Mouse (Mus musculus): ENCODE measurements around the gene Hspb6. TPM values are rescaled to one million over a fixed set of nuclear protein-coding genes. Genes with fewer than 3 reads are reported as not detected.

The Hspb6 gene
- total RNA-seq, 2 experiments from 2014 or later: 2.6 to 2.9 TPM

DNA sequence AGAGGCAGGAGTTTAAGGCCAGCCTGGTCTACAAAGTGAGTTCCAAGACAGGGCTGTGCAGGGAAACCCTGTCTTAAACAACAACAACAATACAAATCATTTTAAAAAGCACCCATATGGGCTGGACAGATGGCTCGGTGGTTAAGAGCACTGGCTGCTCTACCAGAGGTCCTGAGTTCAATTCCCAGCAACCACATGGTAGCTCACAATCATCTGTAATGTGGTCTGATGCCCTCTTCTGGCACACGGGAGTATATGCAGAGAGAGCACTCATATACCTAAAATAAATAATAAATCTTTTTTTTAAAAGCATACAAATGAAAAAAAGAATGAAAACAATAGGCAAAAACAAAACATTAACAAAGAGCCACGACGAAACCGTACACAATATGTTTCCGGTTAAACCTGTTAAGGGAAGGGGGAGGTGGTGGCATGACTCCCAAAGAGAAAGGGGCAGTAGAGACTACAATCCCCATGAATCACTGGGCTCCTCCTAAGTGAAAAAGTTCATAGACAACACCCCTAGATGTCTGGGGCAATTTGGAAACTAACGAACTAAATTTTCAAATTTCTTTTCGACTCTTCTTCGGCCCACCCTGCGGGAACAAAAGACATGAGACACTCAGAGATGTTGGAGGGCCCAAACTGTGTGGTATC, 405 bp upstream of the Hspb6 start:
- DNase-seq (ENCODE audit: low spot score in 2 of 2): no peak

GRCm38 (mm10) chr7:30553021-30553589, 1.1 kb downstream of the Hspb6 start:
- no peak for DNase-seq (ENCODE audit: low spot score in 2 of 2)

GRCm38 (mm10) chr7:30553810-30554584, 2.0 kb downstream of the Hspb6 start:
- DNase-seq (ENCODE audit: low spot score in 2 of 2): no peak

DNA sequence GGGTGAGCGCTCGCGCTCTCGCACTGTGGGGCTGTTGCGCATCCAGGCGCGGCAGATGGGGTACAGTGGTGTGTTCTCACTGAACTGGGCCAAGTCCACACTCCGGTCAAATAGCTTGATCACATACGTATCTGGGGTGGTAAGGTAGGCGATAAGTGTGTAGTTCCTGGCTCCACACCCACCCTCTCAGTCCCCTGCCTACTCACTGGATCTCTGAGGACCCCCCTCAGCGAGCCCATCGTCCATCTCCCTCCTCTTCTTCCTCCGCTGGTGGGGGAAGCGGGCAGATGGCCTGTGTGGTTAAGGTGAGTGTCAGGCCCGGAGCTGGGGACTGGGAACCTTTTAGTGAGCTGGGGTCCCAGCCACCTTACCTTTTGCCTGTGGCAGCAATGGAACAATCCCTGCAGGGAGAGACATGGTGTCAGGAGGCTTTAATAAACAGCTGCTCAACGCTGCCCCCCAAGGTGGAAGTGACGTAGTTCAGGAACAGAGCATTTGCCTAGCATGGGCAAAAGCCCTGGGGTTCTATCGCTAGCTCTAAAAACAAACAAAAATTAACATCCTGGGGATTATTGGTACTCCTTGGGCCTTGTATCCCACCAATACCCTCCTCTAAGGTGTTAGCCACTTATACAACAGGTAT, 5.0 kb downstream of the Hspb6 start:
- DNase-seq (ENCODE audit: low spot score in 2 of 2): no peak

DNA sequence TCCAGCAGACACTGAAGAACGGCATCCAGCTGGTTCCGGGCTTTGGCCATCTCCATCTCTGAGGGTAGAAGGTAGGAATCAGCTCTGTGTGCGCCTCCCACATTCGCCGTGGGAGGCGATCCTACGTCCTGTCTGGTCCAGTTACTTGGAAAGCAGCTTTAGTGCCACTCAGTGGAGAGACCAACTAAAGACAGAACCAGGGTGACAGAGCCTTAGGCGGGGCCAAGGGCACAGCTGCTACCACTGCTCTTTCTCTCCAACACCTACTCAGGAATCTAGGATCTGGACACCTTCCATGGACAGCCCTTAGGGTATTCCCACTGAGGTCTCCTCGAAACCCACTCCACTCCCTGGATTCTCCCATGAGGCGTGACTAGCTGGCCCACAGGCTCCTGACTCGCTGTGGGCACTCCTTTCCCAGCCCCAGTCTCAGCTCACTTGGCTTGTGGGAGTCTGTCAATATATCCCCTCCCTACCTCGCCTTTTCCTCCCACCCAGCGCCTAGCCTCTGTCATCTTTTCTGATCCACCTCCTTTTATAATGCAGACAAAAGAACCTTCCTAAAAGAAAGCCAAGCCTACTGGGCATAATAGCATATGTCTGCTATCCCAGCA, 6.0 kb downstream of the Hspb6 start:
- DNase-seq (ENCODE audit: low spot score in 2 of 2): no peak

DNA sequence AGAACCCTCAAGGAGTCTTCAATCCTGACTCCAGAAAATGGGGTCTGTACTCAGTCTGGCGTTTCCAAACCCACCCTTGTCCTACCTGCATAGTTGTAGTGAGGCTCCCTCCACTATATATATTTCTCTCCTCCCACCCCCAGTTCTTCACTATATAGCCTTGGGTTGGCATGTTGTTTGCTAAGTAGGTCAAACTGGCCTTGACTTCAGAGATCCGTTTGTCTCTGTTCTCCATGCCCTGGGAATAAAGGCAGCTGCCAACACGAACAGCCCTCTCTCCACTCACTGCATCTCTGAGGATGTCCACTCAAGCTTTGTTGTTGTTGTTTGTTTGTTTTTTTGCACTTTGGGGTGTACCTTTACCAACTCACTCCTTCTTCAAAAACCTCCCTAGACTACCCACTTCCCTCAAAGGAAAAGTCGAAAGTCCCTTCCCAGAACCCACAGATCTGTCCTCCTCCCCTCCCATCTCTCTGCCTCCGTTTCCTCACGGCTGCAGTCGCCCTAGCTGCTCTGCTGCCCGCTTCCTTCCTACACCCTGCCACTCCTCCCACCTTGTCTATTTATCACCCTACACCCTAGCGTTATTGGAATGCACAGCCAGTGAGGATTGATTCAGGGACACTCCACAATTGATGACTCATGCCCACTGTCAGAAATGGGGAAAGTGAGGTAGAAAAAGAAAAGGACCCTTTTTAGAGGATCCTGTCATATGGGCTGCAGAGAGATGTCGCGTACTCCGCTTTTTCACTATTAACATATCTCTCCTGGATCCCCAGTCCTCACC, 6.9 kb downstream of the Hspb6 start:
- no peak for DNase-seq (ENCODE audit: low spot score in 2 of 2)

DNA sequence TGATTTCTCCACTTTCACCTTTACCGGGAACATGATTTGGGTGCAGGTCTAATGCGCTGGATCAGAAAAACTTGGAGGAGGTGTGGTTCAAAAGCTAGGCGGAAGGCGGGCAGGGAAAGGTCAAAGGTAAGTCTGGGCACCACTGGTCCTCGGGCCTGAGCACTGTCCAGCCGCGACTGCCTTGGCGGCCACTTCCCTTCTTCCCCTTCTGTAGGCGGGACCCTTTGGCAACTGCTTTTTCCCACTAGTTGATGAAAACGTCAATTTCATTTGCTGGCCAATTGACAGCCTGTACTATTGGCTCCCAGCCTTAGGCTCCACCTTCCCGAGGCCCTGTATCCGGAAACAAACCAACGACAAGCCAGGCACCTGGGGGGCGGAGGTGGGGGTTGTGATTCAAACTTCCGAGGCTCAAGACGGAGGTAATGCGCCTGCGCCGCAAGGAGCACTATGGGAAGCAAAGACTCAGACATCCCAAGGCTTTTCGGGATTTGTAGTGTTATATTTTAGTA, 7.5 kb downstream of the Hspb6 start, which contains the start of gene Lin37:
TSS of gene Lin37 (minus strand) at position 396 of the 512 bp plus-strand sequence.
- peak; percentile 98 to 100 for DNase-seq (ENCODE audit: low spot score in 2 of 2)

DNA sequence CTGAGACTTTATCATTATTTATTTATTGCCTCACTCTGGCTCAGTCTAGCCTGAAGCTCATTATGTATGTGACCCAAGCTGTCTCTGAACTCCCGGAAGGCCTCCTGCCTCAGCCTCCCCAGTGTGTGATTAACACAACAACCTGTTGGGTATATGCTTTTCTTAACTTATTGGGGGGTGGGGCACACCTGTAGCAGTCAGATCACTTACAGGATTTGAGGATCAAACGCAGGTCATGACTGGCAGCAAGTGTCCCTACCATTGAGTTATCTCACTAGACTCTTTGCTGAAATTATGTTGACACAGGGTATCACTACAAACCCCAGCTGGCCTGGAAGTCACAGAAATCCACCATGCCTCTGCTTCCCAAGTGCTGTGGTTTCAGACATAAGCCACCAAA, 8.3 kb downstream of the Hspb6 start:
- DNase-seq (ENCODE audit: low spot score in 2 of 2): no peak

- DNase-seq (ENCODE audit: low spot score in 2 of 2): peak in 1 of 2 experiments; percentile 32
These were observed 10.6 kb downstream of the Hspb6 start for GRCm38 (mm10) chr7:30562526-30563116.

GRCm38 (mm10) chr7:30563117-30563905, 11.3 kb downstream of the Hspb6 start, which contains the start of the genes U2af1l4, Gm49396 and Psenen:
Gene U2af1l4, plus strand, starts transcription at chr7:30563301.
Gene Gm49396, plus strand, starts transcription at chr7:30563344.
Gene Psenen, minus strand, starts transcription at chr7:30563627.
- peak; percentile 92 to 97 for DNase-seq (ENCODE audit: low spot score in 2 of 2)

DNA sequence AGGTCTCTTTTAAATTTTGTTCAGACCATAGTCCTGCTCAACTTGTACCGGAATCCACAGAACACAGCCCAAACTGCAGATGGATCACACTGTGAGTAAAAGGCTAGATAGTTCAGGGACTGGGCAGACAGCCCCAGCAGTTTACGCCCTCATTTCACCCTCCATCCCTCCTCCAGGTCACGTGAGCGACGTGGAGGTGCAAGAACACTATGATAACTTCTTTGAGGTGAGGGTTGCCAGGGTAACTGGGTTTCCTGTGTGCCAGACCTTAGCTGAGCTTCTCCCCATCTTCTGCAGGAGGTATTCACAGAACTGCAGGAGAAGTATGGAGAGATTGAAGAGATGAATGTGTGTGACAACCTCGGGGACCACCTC, 11.9 kb downstream of the Hspb6 start:
- DNase-seq (ENCODE audit: low spot score in 2 of 2): no peak

DNA sequence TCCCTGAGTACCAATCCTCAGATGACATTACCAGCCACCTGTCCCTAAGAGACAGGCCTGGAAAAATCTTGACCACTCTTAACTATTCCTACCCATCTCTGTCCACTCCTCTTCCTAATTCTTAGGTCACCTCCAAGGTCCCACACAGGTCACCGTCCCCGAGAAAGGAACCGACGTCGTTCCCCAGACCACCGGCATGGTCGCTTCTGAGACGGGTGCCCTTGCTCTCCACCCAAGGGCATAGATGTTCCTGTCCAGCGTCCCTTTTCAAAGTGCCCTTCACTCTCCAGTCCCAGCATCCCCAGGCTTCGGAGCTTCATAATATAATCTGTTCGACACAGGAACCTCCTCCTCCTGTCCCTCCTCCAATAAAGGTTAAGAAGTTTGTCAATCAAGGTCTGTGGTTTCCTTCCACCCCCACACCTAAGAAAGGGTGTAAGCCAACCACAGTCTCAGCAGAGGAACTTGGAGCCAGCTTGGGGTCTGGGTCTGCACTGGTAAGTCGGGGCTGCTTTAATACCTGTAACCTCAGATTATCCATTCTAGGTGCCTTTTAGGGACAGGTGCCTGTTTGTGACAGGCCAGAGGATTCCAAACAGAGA, 13.1 kb downstream of the Hspb6 start, which contains the start of gene Igflr1:
TSS of gene Igflr1 (plus strand) at position 458 of the 602 bp plus-strand sequence.
- DNase-seq (ENCODE audit: low spot score in 2 of 2): no peak

- DNase-seq (ENCODE audit: low spot score in 2 of 2): no peak
These were observed 14.1 kb downstream of the Hspb6 start for GRCm38 (mm10) chr7:30566033-30566432.

GRCm38 (mm10) chr7:30567555-30567954, 15.6 kb downstream of the Hspb6 start:
- no peak for DNase-seq (ENCODE audit: low spot score in 2 of 2)

- no peak for DNase-seq (ENCODE audit: low spot score in 2 of 2)
These were observed 20.4 kb downstream of the Hspb6 start for GRCm38 (mm10) chr7:30572389-30572788.

DNA sequence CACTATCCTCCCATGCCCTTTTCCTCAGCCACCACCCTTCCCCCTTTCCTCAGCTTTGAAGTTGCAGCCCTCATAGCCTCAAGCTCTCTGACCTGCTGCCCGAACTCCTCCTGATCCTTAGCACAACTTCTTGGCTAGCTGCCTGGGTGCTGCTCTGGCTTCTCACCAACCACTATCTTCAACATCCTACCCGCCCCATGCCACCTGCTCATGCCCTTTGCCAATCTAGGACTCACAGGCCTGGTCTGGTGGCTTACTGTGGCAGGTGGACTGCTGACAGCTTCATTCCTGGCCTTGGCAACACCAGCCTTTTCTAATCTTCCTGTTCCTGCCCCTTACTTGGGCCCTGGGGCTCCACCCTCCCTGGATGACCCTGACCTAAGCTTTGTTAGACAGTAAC, 21.0 kb downstream of the Hspb6 start:
- DNase-seq (ENCODE audit: low spot score in 2 of 2): no peak

DNA sequence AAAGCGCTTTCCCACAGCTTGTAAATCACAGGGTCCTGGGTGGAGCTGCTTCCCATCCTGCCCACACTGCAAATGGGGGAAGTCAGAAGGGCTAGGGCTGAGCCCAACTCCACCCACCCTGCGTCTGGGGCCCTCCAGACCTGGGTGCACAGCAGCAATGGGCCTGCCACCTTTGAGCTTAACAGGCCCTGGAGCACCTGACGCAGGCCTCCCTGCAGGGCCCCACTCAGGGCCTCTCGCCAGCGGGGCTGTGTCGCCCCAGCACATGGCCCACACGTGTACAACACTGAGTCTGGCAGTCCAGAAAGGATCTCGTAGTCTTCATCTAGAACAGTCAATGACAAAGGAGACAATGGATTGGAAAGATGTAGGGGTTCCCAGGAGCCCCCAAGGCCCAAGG, 28.0 kb downstream of the Hspb6 start:
- DNase-seq (ENCODE audit: low spot score in 2 of 2): no peak

DNA sequence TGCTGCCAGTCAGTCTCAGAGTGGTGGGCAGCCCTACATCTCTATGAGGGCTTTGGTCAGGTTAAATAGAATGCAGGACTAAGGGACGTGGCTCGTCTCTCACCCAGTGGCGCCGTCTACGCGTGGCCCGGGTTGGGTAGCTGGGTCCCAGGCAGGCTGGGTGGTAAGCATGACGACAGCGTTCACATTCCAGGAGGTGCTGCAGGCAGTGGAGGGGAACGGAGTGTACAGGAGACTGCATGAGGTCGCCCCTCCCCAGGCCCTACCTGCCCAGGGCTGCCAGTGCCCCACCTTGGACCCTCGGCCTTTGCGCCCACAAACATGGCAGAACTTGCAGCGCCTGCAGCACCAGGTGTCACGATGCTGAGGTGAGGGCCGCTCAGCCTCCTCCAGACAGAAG, 29.6 kb downstream of the Hspb6 start:
- DNase-seq (ENCODE audit: low spot score in 2 of 2): no peak

All from layer of hippocampus, adult 18-20 months (tissue).